Mouse (Mus musculus): ENCODE data around the gene Gpr35.
"Not testable (repeated sequence)": the region's sequence is repeated elsewhere in the genome, so short reads cannot be mapped to it uniquely, and the experiment has no call there.

- TF ChIP-seq CTCF (IDR thresholded peaks at IDR 0.05; ENCODE audit: low read depth, low read length); POLR2A (IDR thresholded peaks at IDR 0.05; ENCODE audit: borderline replicate concordance, low read depth, low read length): not testable (repeated sequence)
Measured at GRCm38 (mm10) chr1:92970791-92971190, 20.1 kb downstream of the Gpr35 start.

Data from bone marrow macrophage, adult 2 months (primary cell).